Mouse (Mus musculus): ENCODE results near the gene Zfp710.

GRCm38 (mm10) chr7:80060012-80060778 is 35.6 kb downstream of the Zfp710 start:
- no peak for TF ChIP-seq CTCF (IDR thresholded peaks at IDR 0.05; ENCODE audit: extremely low read depth, insufficient read depth, insufficient read length, insufficient replicate concordance)
- TF ChIP-seq POLR2A (IDR thresholded peaks at IDR 0.05; ENCODE audit: low read depth, low read length): no peak
